Mouse (Mus musculus) heart, adult 2 months (tissue): ENCODE measurements at regions not wholly inside any gene's neighbourhood (a gene's known extent, or its start where the extent isn't known, plus 50 kb on each side); places are given as distances from the start of the nearest gene placed in this dataset.
A peak's percentile ranks its signal among the peaks of the same experiment; 100 is the strongest.

Experiments
- CTCF ChIP-seq: fragments of 200-600 bp; IDR thresholded peaks from 2 replicates; pipeline ENCODE4 v1.8.1; 2022; ENCODE audit warnings: antibody characterized with exemption, mild to moderate bottlenecking, moderate library complexity
- EP300 ChIP-seq: fragments of 200-500 bp; IDR thresholded peaks from 2 replicates; pipeline ENCODE4 v1.6.1; 2011; ENCODE audit warnings: low read depth, low read length, control low read depth; ENCODE audit not compliant: insufficient read depth
- POLR2A ChIP-seq: fragments of 200-500 bp; IDR thresholded peaks from 2 replicates; pipeline ENCODE4 v1.6.1; 2011; ENCODE audit warnings: mild to moderate bottlenecking, low read depth, low read length, control low read depth; ENCODE audit not compliant: insufficient read depth

DNA sequence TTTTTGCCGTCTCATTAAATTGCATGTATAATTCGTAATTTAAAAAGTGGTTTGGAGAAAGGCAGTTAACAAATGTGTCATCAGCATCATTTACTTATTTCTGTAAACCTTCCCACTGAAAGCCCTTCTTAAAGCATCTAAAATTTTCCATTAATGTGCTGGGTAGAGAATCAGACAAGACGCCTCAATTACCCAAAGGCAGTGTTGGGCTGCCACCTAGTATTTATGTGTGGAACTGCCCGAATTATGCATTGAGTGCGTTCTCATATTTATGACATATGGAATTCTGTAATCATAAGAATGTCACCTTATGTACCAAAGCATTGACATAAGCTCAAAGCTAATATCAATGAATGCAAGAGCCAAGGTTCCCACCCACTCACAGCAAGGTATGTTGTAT lies 300.7 kb downstream of the Pax3 start:
- no peak for TF ChIP-seq EP300
- peak; percentile 68 for TF ChIP-seq CTCF
- TF ChIP-seq POLR2A = no peak
